Mouse (Mus musculus) heart, embryonic 14.5 days (tissue): ENCODE results near the gene Car15. TPM values are rescaled to one million over a fixed set of nuclear protein-coding genes. Genes with fewer than 3 reads are reported as not detected.

Source experiments
- ATAC-seq: fragments of 200-750 bp; cut with Nextera tagmentation; 2 replicates; pipeline ENCODE4 v1.8.0; 2017; ENCODE audit warnings: low read depth, moderate TSS enrichment; ENCODE audit not compliant: insufficient number of reproducible peaks, insufficient read depth, low FRiP score
- H3K27ac ChIP-seq, 2 experiments: fragments of 200-500 bp in 1 of 2; fragments of 300-500 bp in 1 of 2; sonication (generic) in 1 of 2; replicated peaks in 1 of 2; 2 replicates each; pipeline ENCODE4 v1.5.1; 2012 to 2014; ENCODE audit warnings: low read depth in 2 of 2, low read length in 2 of 2, control low read depth in 1 of 2, mild to moderate bottlenecking in 1 of 2, mixed read lengths in 1 of 2; ENCODE audit not compliant: control insufficient read depth in 1 of 2, insufficient read depth in 1 of 2
- H3K27me3 ChIP-seq: fragments of 300-500 bp; sonication (generic); 2 replicates; pipeline ENCODE4 v1.6.1; 2014; ENCODE audit warnings: mild to moderate bottlenecking, low read length, control low read depth; ENCODE audit not compliant: control insufficient read depth, insufficient read depth
- H3K36me3 ChIP-seq: fragments of 300-500 bp; sonication (generic); 2 replicates; pipeline ENCODE4 v1.6.1; 2014; ENCODE audit warnings: mild to moderate bottlenecking, control low read depth, low read length, mixed read lengths; ENCODE audit not compliant: control insufficient read depth, insufficient read depth
- H3K4me1 ChIP-seq, 2 experiments: fragments of 200-500 bp in 1 of 2; fragments of 300-500 bp in 1 of 2; sonication (generic) in 1 of 2; 2 replicates each; pipeline ENCODE4 v1.6.1; 2012 to 2014; ENCODE audit warnings: low read length in 2 of 2, control low read depth in 1 of 2, mixed read lengths in 1 of 2; ENCODE audit not compliant: control insufficient read depth in 2 of 2, insufficient read depth in 2 of 2
- H3K4me2 ChIP-seq: fragments of 300-500 bp; sonication (generic); 2 replicates; pipeline ENCODE4 v1.6.1; 2014; ENCODE audit warnings: mild to moderate bottlenecking, low read length
- H3K4me3 ChIP-seq, 2 experiments: fragments of 200-500 bp in 1 of 2; fragments of 300-500 bp in 1 of 2; sonication (generic) in 1 of 2; 2 replicates each; pipeline ENCODE4 v1.5.1; 2012 to 2014; ENCODE audit warnings: low read length in 2 of 2, mild to moderate bottlenecking in 2 of 2, control low read depth in 1 of 2, low read depth in 1 of 2, moderate library complexity in 1 of 2; ENCODE audit not compliant: control insufficient read depth in 1 of 2, insufficient read depth in 1 of 2
- H3K9ac ChIP-seq: fragments of 300-500 bp; sonication (generic); 2 replicates; pipeline ENCODE4 v1.6.1; 2014; ENCODE audit warnings: mild to moderate bottlenecking, low read length
- H3K9me3 ChIP-seq: fragments of 300-500 bp; sonication (generic); 2 replicates; pipeline ENCODE4 v1.6.1; 2016; ENCODE audit warnings: low read length, control low read depth; ENCODE audit not compliant: control insufficient read depth
- WGBS: fragments of 180-500 bp; shearing (Covaris S2); extraction: QIAGEN DNeasy Blood & Tissue Kit; methylation state at CpG from one replicate; pipeline ENCODE4 v1.1.7; 2014; 5-methylcytosine and 5-hydroxymethylcytosine counted together
- polyA plus RNA-seq: library from polyadenylated mRNA; unstranded; fragments of >200 nt; fragmentation: Nextera tagmentation; extraction: Ambion mirVana; gene quantifications from 2 replicates; pipeline ENCODE4 v1.2.1, GENCODE M21; 2014

The Car15 gene
- polyA plus RNA-seq, 1 experiment from 2014 or later: 1.0 TPM

GRCm38 (mm10) chr16:17802456-17802838, 35.7 kb downstream of the Car15 start:
- no peak for ATAC-seq
- Histone ChIP-seq H3K36me3 (peaks cover 11% of the 10 kb centered on the region; the same call in 1 of the 2 replicates), H3K4me3 (peak overlapping the region; percentile 27 to 40), H3K9me3 (no peaks in the 10 kb centered on the region), H3K27ac (no peak overlapping the region), H3K4me1 (peaks cover 27 to 54% of the 10 kb centered on the region in 2 experiments; a peak in 3 of 4 replicates), H3K4me2 (peak overlapping the region; percentile 74), H3K9ac (peak overlapping the region; percentile 56; the same call in 1 of the 2 replicates), H3K27me3 (peaks cover 86% of the 10 kb centered on the region)
- 21% methylated on average over 18 of the region's 18 CpGs for WGBS

GRCm38 (mm10) chr16:17801777-17802455, 36.2 kb downstream of the Car15 start:
- ATAC-seq: no peak
- Histone ChIP-seq H3K9ac (no peak overlapping the region), H3K4me1 (peaks cover 26 to 53% of the 10 kb centered on the region in 2 experiments; a peak in 3 of 4 replicates), H3K27ac (no peak overlapping the region), H3K36me3 (peaks cover 11% of the 10 kb centered on the region; the same call in 1 of the 2 replicates), H3K4me2 (peak overlapping the region; percentile 74), H3K27me3 (peaks cover 89% of the 10 kb centered on the region), H3K9me3 (no peaks in the 10 kb centered on the region), H3K4me3 (no peak overlapping the region)
- WGBS: 17% methylated on average over 7 of the region's 7 CpGs

- peaks cover 8% of the 10 kb centered on the region; the same call in 1 of the 2 replicates for H3K36me3 ChIP-seq
- H3K4me2 ChIP-seq: no peak overlapping the region
- peaks cover 19 to 45% of the 10 kb centered on the region in 2 experiments; a peak in 3 of 4 replicates for H3K4me1 ChIP-seq
- peaks cover 75% of the 10 kb centered on the region for H3K27me3 ChIP-seq
- no peak overlapping the region for H3K27ac ChIP-seq
- H3K4me3 ChIP-seq: no peak overlapping the region
- no peak for ATAC-seq
- no peak overlapping the region for H3K9ac ChIP-seq
- H3K9me3 ChIP-seq: no peaks in the 10 kb centered on the region
Measured at GRCm38 (mm10) chr16:17799584-17799983, 38.6 kb downstream of the Car15 start.

- Histone ChIP-seq H3K36me3 (peaks cover 3% of the 10 kb centered on the region; the same call in 1 of the 2 replicates), H3K9me3 (no peaks in the 10 kb centered on the region), H3K9ac (peak overlapping the region; percentile 84), H3K4me3 (peak overlapping the region; percentile 65 to 66), H3K4me1 (peaks cover 11 to 35% of the 10 kb centered on the region in 2 experiments; a peak in 3 of 4 replicates), H3K27ac (peak overlapping the region; percentile 63 to 81), H3K27me3 (peaks cover 65% of the 10 kb centered on the region), H3K4me2 (peak overlapping the region; percentile 85)
- ATAC-seq: 0 out of 2 replicates have a peak, but pooled peaks have one; percentile 38
- WGBS: 5% methylated on average over 39 of the region's 45 CpGs
Measured at GRCm38 (mm10) chr16:17798321-17799180, 39.6 kb downstream of the Car15 start.

GRCm38 (mm10) chr16:17797812-17798311, 40.3 kb downstream of the Car15 start:
- 5% methylated on average over 29 of the region's 29 CpGs for WGBS
- H3K4me1 ChIP-seq: peaks cover 9 to 28% of the 10 kb centered on the region in 2 experiments; a peak in 3 of 4 replicates

GRCm38 (mm10) chr16:17796971-17797811, 41.0 kb downstream of the Car15 start, which contains the start of gene Scarf2:
Scarf2 (plus strand) TSS chr16:17797282.
- peaks cover 51% of the 10 kb centered on the region for H3K27me3 ChIP-seq
- WGBS: 3% methylated on average over 62 of the region's 81 CpGs
- H3K36me3 ChIP-seq: peaks cover 7% of the 10 kb centered on the region
- peak within 1 kb of the TSS; percentile 65 to 66 for H3K4me3 ChIP-seq
- H3K9me3 ChIP-seq: no peaks in the 10 kb centered on the region
- peak; percentile 66 for ATAC-seq
- peak within 1 kb of the TSS; percentile 85 for H3K4me2 ChIP-seq
- peak within 1 kb of the TSS; percentile 84 for H3K9ac ChIP-seq
- H3K4me1 ChIP-seq: peaks cover 2 to 21% of the 10 kb centered on the region in 2 experiments; a peak in 3 of 4 replicates
- H3K27ac ChIP-seq: peak within 1 kb of the TSS; percentile 63 to 81

More at GRCm38 (mm10) chr16:17797812-17798311, 40.3 kb downstream of the Car15 start:
- peak overlapping the region; percentile 85 for H3K4me2 ChIP-seq
- H3K27ac ChIP-seq: peak overlapping the region; percentile 63 to 81
- H3K4me3 ChIP-seq: peak overlapping the region; percentile 65 to 66
- H3K27me3 ChIP-seq: peaks cover 58% of the 10 kb centered on the region
- H3K9ac ChIP-seq: peak overlapping the region; percentile 84
- H3K36me3 ChIP-seq: peaks cover under 1% of the 10 kb centered on the region
- ATAC-seq: no peak
- H3K9me3 ChIP-seq: no peaks in the 10 kb centered on the region
